Mouse (Mus musculus) C2C12 (cell line): ENCODE results near the gene Spata9.

Experiments
- CEBPB ChIP-seq: IDR thresholded peaks from one replicate; pipeline ENCODE4 v1.6.1; 2011; ENCODE audit warnings: low read depth, mild to moderate bottlenecking, control low read depth, moderate library complexity
- CTCF ChIP-seq: IDR thresholded peaks from one replicate; pipeline ENCODE4 v1.5.1; 2011; ENCODE audit not compliant: control insufficient read depth, insufficient read depth, insufficient read length
- FOSL1 ChIP-seq: IDR thresholded peaks from one replicate; pipeline ENCODE4 v1.8.0; 2011; ENCODE audit warnings: mild to moderate bottlenecking, low read length; ENCODE audit not compliant: poor library complexity, insufficient read depth, severe bottlenecking
- MAX ChIP-seq: IDR thresholded peaks from one replicate; pipeline ENCODE4 v1.6.1; 2011; ENCODE audit warnings: mild to moderate bottlenecking, control low read depth
- MYOD1 ChIP-seq: IDR thresholded peaks from one replicate; pipeline ENCODE4 v1.6.1; 2011; ENCODE audit warnings: low read depth; ENCODE audit not compliant: control insufficient read depth, insufficient read length
- MYOG ChIP-seq: IDR thresholded peaks from one replicate; pipeline ENCODE4 v1.6.1; 2011; ENCODE audit not compliant: control insufficient read depth, insufficient read length; ENCODE audit errors: extremely low read depth
- USF1 ChIP-seq: IDR thresholded peaks from one replicate; pipeline ENCODE4 v1.6.1; 2011; ENCODE audit warnings: low read depth, mild to moderate bottlenecking, control low read depth, moderate library complexity

DNA sequence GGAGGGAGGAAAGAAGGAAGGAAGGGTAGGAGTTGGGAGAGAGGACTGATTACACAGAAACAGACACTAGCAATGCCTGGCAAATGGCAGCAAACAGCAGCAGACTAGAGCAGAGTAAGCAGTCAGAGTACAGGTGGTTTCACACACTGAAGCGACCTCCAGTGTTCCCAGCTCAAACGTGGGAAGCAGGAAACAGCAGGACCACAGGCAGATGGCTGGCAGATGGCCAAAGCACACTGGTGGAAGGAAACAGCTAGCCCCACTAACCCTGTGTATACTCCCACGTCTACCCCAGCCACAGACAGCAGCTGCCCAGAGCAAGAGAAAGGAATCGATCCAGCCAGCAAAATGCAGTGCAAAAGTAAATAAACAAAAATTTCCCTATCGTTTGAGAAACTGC, 35.9 kb upstream of the Spata9 start:
- TF ChIP-seq USF1 (no peak), CTCF (no peak), MAX (no peak), MYOD1 (no peak), MYOG (no peak), CEBPB (no peak), FOSL1 (no peak)
